Mouse (Mus musculus): ENCODE results near the gene Olfr878. TPM values are rescaled to one million over a fixed set of nuclear protein-coding genes. Genes with fewer than 3 reads are reported as not detected.

The Olfr878 gene
- polyA plus RNA-seq (2015; fragmentation: Nextera tagmentation; extraction: Ambion mirVana): not detected in 2 replicates

DNA sequence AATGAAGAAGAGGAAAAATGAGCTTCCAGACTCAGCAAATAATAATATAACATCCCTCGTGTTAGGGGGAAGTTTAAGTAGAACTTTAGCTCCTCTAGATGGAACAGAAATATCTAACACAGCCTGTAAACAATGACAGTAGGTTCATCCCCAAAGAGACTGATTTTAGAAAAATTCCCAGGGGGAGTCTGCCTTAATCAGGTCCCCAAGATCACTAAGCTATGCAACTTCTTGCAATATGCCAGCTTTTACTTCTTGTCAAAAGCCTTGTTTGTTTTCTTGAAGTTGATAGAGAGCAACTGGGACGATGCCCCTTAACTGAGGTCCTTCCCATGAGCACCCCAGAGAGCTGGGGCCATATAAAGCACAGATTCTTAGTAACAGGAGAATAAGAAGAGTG is at the start of gene Olfr878:
Olfr878 (plus strand) TSS at position 301 of the 400 bp plus-strand sequence.
- no peaks in the 10 kb centered on the region for H3K4me1 ChIP-seq (ENCODE audit: insufficient read depth, low read depth, low read length)
- no peak within 1 kb of the TSS for H3K27ac ChIP-seq (ENCODE audit: low read length)
- TF ChIP-seq CTCF (IDR thresholded peaks at IDR 0.05) (no peak), EP300 (IDR thresholded peaks at IDR 0.05) (no peak)
- no peaks in the 10 kb centered on the region for H3K27me3 ChIP-seq (replicated peaks; ENCODE audit: insufficient read depth, low read length)
- DNase-seq (ENCODE audit: low spot score) (no peak), ATAC-seq (no peak)
- H3K9ac ChIP-seq (replicated peaks; ENCODE audit: low read depth): no peak within 1 kb of the TSS
- no peak within 1 kb of the TSS for H3K4me2 ChIP-seq (replicated peaks; ENCODE audit: low read depth, low read length)
- no peaks in the 10 kb centered on the region for H3K36me3 ChIP-seq (ENCODE audit: insufficient read depth, low read length)
- no peaks in the 10 kb centered on the region for H3K9me3 ChIP-seq (ENCODE audit: low read length)
- 61% methylated on average over 2 of the region's 2 CpGs for WGBS
- H3K4me3 ChIP-seq (ENCODE audit: low read depth, low read length): no peak within 1 kb of the TSS

DNA sequence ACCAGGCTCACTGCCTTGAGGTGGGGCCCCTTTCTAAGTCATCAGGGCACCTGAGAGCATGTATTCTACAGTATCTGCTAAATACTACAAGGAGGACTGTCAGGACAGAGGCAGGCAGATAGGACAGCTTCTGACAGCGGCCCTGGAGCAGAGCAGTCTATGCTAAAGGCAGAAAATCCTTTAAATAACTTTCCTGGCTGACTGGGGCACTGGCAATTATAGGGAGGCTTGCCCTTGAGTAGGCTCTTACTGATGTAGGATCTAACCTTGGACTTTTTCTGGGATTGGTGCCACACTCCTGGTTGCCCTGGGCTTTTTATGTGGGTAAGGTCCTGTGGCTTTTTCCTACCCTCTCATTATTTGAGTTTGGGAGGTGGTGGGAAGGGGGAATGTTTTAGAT is 47.4 kb upstream of the Olfr878 start:
- 50% methylated on average over 1 of the region's 1 CpGs for WGBS
- Histone ChIP-seq H3K4me3 (ENCODE audit: low read depth, low read length) (no peak overlapping the region), H3K9ac (replicated peaks; ENCODE audit: low read depth) (no peak overlapping the region), H3K27ac (ENCODE audit: low read length) (no peak overlapping the region), H3K9me3 (ENCODE audit: low read length) (no peaks in the 10 kb centered on the region), H3K36me3 (ENCODE audit: insufficient read depth, low read length) (no peaks in the 10 kb centered on the region), H3K4me2 (replicated peaks; ENCODE audit: low read depth, low read length) (no peak overlapping the region), H3K27me3 (replicated peaks; ENCODE audit: insufficient read depth, low read length) (no peaks in the 10 kb centered on the region), H3K4me1 (ENCODE audit: insufficient read depth, low read depth, low read length) (no peaks in the 10 kb centered on the region)
- no peak for TF ChIP-seq EP300 (IDR thresholded peaks at IDR 0.05)
- no peak for TF ChIP-seq CTCF (IDR thresholded peaks at IDR 0.05)
- no peak for ATAC-seq
- no peak for DNase-seq (ENCODE audit: low spot score)

GRCm38 (mm10) chr9:37871097-37871496 is 46.5 kb upstream of the Olfr878 start:
- H3K4me1 ChIP-seq (ENCODE audit: insufficient read depth, low read depth, low read length): no peaks in the 10 kb centered on the region
- H3K4me2 ChIP-seq (replicated peaks; ENCODE audit: low read depth, low read length): no peak overlapping the region
- H3K9me3 ChIP-seq (ENCODE audit: low read length): no peaks in the 10 kb centered on the region
- no peak overlapping the region for H3K9ac ChIP-seq (replicated peaks; ENCODE audit: low read depth)
- no peaks in the 10 kb centered on the region for H3K36me3 ChIP-seq (ENCODE audit: insufficient read depth, low read length)
- no peak overlapping the region for H3K27ac ChIP-seq (ENCODE audit: low read length)
- ATAC-seq (no peak), DNase-seq (ENCODE audit: low spot score) (no peak)
- TF ChIP-seq CTCF (IDR thresholded peaks at IDR 0.05) (no peak), EP300 (IDR thresholded peaks at IDR 0.05) (no peak)
- no peak overlapping the region for H3K4me3 ChIP-seq (ENCODE audit: low read depth, low read length)
- WGBS: 67% methylated on average over 1 of the region's 1 CpGs
- H3K27me3 ChIP-seq (replicated peaks; ENCODE audit: insufficient read depth, low read length): no peaks in the 10 kb centered on the region

GRCm38 (mm10) chr9:37871536-37871935 is 46.1 kb upstream of the Olfr878 start:
- no peaks in the 10 kb centered on the region for H3K27me3 ChIP-seq (replicated peaks; ENCODE audit: insufficient read depth, low read length)
- no peak for ATAC-seq
- H3K27ac ChIP-seq (ENCODE audit: low read length): no peak overlapping the region
- TF ChIP-seq EP300 (IDR thresholded peaks at IDR 0.05): no peak
- TF ChIP-seq CTCF (IDR thresholded peaks at IDR 0.05): no peak
- H3K9me3 ChIP-seq (ENCODE audit: low read length): no peaks in the 10 kb centered on the region
- no peaks in the 10 kb centered on the region for H3K36me3 ChIP-seq (ENCODE audit: insufficient read depth, low read length)
- DNase-seq (ENCODE audit: low spot score): no peak
- H3K4me2 ChIP-seq (replicated peaks; ENCODE audit: low read depth, low read length): no peak overlapping the region
- no peak overlapping the region for H3K9ac ChIP-seq (replicated peaks; ENCODE audit: low read depth)
- 43% methylated on average over 1 of the region's 1 CpGs for WGBS
- H3K4me3 ChIP-seq (ENCODE audit: low read depth, low read length): no peak overlapping the region
- no peaks in the 10 kb centered on the region for H3K4me1 ChIP-seq (ENCODE audit: insufficient read depth, low read depth, low read length)

- H3K4me1 ChIP-seq (ENCODE audit: insufficient read depth, low read depth, low read length): no peaks in the 10 kb centered on the region
- H3K9me3 ChIP-seq (ENCODE audit: low read length): no peaks in the 10 kb centered on the region
- H3K4me2 ChIP-seq (replicated peaks; ENCODE audit: low read depth, low read length): no peak overlapping the region
- ATAC-seq: no peak
- WGBS: 11% methylated on average over 2 of the region's 2 CpGs
- H3K9ac ChIP-seq (replicated peaks; ENCODE audit: low read depth): no peak overlapping the region
- TF ChIP-seq CTCF (IDR thresholded peaks at IDR 0.05) (no peak), EP300 (IDR thresholded peaks at IDR 0.05) (no peak)
- no peak for DNase-seq (ENCODE audit: low spot score)
- H3K27me3 ChIP-seq (replicated peaks; ENCODE audit: insufficient read depth, low read length): no peaks in the 10 kb centered on the region
- H3K27ac ChIP-seq (ENCODE audit: low read length): no peak overlapping the region
- no peak overlapping the region for H3K4me3 ChIP-seq (ENCODE audit: low read depth, low read length)
- no peaks in the 10 kb centered on the region for H3K36me3 ChIP-seq (ENCODE audit: insufficient read depth, low read length)
Observed at GRCm38 (mm10) chr9:37890960-37891359, 26.7 kb upstream of the Olfr878 start.

- no peaks in the 10 kb centered on the region for H3K4me1 ChIP-seq (ENCODE audit: insufficient read depth, low read depth, low read length)
- H3K4me3 ChIP-seq (ENCODE audit: low read depth, low read length): no peak within 1 kb of the TSS
- H3K27ac ChIP-seq (ENCODE audit: low read length): no peak within 1 kb of the TSS
- H3K9ac ChIP-seq (replicated peaks; ENCODE audit: low read depth): no peak within 1 kb of the TSS
- H3K4me2 ChIP-seq (replicated peaks; ENCODE audit: low read depth, low read length): no peak within 1 kb of the TSS
- H3K27me3 ChIP-seq (replicated peaks; ENCODE audit: insufficient read depth, low read length): no peaks in the 10 kb centered on the region
- no peaks in the 10 kb centered on the region for H3K9me3 ChIP-seq (ENCODE audit: low read length)
- ATAC-seq (no peak), DNase-seq (ENCODE audit: low spot score) (no peak)
- H3K36me3 ChIP-seq (ENCODE audit: insufficient read depth, low read length): no peaks in the 10 kb centered on the region
- 35% methylated on average over 2 of the region's 2 CpGs for WGBS
- TF ChIP-seq EP300 (IDR thresholded peaks at IDR 0.05): no peak
- TF ChIP-seq CTCF (IDR thresholded peaks at IDR 0.05): no peak
Observed at GRCm38 (mm10) chr9:37896661-37897060, 21.0 kb upstream of the Olfr878 start, which contains the start of gene Olfr145. Olfr145 (plus strand) TSS chr9:37896724.

DNA sequence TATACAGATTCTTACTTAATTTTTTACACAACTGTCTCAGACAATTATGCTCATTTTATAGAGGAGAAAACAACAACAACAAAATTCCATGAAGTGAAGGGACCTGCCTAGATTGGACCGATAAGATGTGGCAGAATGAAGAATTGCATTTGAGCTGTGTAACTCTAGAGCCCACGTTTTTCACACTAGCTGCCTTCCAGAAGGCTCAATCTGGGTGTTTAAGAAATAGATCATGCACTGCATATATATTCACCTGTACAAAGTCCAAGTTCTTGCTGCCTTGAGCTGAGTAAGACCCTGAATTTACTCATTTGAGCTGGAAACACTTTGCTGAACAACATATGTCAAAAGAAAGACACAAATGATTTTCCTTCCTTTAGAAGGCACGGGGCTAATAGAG is 12.1 kb upstream of the Olfr878 start:
- no peaks in the 10 kb centered on the region for H3K27me3 ChIP-seq (replicated peaks; ENCODE audit: insufficient read depth, low read length)
- ATAC-seq (no peak), DNase-seq (ENCODE audit: low spot score) (no peak)
- no peaks in the 10 kb centered on the region for H3K9me3 ChIP-seq (ENCODE audit: low read length)
- H3K9ac ChIP-seq (replicated peaks; ENCODE audit: low read depth): no peak overlapping the region
- 58% methylated on average over 3 of the region's 3 CpGs for WGBS
- no peak overlapping the region for H3K4me3 ChIP-seq (ENCODE audit: low read depth, low read length)
- no peak for TF ChIP-seq EP300 (IDR thresholded peaks at IDR 0.05)
- TF ChIP-seq CTCF (IDR thresholded peaks at IDR 0.05): no peak
- H3K36me3 ChIP-seq (ENCODE audit: insufficient read depth, low read length): no peaks in the 10 kb centered on the region
- H3K4me1 ChIP-seq (ENCODE audit: insufficient read depth, low read depth, low read length): no peaks in the 10 kb centered on the region
- H3K27ac ChIP-seq (ENCODE audit: low read length): no peak overlapping the region
- H3K4me2 ChIP-seq (replicated peaks; ENCODE audit: low read depth, low read length): no peak overlapping the region
